Mouse (Mus musculus): ENCODE results near the gene Cxcl12.

The Cxcl12 gene

DNA sequence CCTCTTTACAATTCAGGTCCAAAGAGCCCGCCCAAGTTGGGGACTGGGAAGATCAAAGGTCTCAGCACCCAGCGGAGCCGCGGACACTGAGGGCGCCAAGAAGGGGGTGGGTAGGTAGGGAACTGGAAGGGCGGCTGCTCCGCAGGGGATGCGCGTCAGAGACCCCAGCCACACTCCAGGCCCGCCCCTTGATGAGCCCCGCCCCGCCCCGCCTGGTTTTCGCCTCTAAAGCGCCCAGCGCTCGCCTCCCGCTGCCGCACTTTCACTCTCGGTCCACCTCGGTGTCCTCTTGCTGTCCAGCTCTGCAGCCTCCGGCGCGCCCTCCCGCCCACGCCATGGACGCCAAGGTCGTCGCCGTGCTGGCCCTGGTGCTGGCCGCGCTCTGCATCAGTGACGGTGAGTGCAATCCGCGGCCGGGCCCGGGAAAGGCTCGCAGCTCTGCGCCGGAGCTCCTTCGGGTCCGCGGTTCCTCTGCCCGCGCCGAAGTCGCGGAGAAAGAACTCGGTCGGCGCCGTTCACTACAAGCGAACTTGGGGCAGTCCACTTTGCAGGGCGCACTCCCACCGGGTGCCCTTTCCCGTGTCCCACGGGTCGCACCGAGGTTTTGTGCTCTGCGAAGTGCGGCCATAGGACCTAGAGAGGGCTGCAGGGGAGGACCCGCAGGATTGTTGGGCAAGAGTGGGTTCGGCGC is at the start of gene Cxcl12:
TSS of gene Cxcl12 (plus strand) at position 215 of the 691 bp plus-strand sequence.
- peak; percentile 36 for DNase-seq (ENCODE audit: low read depth, low spot score)

GRCm38 (mm10) chr6:117122074-117122473 is 46.3 kb upstream of the Cxcl12 start:
- no peak for DNase-seq (ENCODE audit: low read depth, low spot score)

DNA sequence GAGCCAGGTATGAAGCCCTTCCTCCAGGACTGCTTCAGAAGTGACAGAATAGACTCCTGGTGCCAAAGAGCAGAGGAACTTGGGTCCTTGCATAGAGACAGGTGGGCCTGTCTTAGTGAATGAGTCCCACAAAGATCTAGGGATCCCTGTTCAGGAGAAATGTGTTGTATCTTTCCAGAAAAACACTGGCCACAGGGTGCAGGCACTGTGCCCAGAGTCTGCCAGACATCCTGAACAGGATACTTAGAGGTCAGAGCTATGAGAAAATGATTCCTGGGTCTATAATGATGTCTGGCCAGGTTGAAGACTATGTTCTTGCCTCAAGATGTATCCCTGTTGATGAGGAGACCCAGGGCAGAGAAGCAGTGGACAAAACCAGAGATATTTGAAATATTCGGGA is 42.0 kb upstream of the Cxcl12 start:
- no peak for DNase-seq (ENCODE audit: low read depth, low spot score)

DNA sequence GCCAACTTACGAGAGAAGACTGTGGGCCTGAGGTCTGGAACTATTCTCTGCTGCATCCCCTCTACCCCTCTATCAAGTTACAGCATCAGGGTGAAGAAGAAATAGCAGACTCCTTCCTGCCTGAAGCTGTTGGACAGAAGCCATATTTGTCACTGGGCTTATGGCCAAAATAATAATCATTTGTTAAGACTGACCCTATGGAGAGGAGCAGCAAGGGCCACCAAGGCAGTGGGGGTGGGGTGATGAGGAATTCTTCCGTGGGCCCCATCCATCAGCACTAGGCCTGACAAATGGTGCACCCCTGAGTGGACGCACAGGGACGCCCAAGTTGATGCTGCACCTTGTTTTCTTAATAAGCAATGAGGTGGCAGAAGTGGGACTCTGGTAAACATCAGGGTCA is 38.9 kb upstream of the Cxcl12 start:
- DNase-seq (ENCODE audit: low read depth, low spot score) = no peak

GRCm38 (mm10) chr6:117130680-117131111 is 37.6 kb upstream of the Cxcl12 start:
- DNase-seq (ENCODE audit: low read depth, low spot score) = no peak

- DNase-seq (ENCODE audit: low read depth, low spot score) = peak; percentile 36
Observed at GRCm38 (mm10) chr6:117134526-117134925, 33.8 kb upstream of the Cxcl12 start.

GRCm38 (mm10) chr6:117137735-117138134 is 30.6 kb upstream of the Cxcl12 start:
- peak; percentile 80 for DNase-seq (ENCODE audit: low read depth, low spot score)

DNA sequence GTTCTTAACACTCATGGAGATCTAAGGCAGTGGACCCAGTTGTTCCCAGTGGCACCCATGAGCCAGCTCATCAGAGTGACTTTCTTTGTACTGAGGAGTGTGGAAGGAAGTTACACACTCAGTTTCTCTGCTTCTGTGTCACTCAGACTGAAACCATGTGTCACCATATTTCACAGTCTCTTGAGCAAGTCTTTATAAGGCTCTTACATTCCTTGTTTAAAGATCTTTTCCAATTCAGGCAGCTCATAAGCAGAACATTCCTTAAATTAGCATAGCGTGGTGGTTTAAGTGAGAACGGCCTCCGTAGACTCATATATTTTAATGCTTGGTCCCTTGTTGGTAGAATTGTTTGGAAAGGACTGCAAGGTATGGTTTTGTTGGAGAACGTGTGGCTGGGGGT is 27.4 kb upstream of the Cxcl12 start:
- DNase-seq (ENCODE audit: low read depth, low spot score) = no peak

- DNase-seq (ENCODE audit: low read depth, low spot score) = no peak
Observed at GRCm38 (mm10) chr6:117146951-117147350, 21.4 kb upstream of the Cxcl12 start.

DNA sequence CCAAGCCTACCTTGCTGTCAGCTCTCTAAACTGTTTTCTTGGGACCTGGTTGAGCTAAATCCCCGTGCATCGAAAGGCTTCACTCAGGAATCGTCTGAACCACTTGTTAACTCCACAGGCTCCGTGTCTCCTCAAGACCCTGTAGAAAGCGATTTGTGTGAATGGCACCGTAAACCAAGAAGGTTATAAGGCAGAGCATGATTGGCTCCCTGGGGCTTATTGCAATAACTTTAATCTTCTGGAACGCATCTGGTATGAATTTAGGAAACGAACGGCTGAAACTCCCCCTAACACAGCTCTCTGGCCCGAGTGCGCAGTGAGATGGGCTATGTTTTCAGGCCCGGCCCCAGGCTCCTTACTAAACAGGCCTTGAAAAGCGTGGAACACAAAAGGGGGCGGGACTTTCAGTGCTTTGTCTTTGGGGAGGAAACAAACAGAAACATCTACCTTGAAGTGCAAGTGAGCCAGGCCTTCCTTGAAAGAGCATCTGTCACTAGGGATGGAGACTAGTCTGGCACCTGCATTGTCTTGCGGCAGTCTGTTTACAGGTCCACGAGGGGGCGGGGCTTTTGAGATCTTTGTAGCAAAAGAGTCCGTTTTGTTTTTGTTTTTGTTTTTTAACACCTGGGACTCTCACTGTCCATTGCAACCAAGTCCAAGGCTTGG is 16.7 kb upstream of the Cxcl12 start:
- no peak for DNase-seq (ENCODE audit: low read depth, low spot score)

DNA sequence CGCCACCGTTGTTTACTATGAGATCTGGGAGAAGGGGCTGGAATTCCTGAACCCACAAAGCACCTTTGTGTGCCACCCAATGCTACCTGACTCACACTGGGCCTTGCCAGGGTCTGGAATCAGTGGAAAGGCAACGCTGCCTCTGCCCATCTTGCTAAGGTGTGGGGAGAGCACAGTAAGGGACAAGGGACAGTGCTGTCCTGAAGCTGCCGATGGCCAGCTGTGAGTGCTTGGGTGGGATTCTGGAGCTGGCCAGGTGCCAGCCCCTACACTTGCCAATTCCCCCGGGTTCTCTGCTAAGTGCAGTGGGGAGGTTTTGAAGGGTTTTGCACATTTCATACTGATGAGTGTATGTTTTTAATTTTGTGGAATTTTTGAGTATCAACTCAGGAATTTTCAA is 15.3 kb upstream of the Cxcl12 start:
- DNase-seq (ENCODE audit: low read depth, low spot score) = no peak

GRCm38 (mm10) chr6:117156846-117157245 is 11.5 kb upstream of the Cxcl12 start:
- no peak for DNase-seq (ENCODE audit: low read depth, low spot score)

DNA sequence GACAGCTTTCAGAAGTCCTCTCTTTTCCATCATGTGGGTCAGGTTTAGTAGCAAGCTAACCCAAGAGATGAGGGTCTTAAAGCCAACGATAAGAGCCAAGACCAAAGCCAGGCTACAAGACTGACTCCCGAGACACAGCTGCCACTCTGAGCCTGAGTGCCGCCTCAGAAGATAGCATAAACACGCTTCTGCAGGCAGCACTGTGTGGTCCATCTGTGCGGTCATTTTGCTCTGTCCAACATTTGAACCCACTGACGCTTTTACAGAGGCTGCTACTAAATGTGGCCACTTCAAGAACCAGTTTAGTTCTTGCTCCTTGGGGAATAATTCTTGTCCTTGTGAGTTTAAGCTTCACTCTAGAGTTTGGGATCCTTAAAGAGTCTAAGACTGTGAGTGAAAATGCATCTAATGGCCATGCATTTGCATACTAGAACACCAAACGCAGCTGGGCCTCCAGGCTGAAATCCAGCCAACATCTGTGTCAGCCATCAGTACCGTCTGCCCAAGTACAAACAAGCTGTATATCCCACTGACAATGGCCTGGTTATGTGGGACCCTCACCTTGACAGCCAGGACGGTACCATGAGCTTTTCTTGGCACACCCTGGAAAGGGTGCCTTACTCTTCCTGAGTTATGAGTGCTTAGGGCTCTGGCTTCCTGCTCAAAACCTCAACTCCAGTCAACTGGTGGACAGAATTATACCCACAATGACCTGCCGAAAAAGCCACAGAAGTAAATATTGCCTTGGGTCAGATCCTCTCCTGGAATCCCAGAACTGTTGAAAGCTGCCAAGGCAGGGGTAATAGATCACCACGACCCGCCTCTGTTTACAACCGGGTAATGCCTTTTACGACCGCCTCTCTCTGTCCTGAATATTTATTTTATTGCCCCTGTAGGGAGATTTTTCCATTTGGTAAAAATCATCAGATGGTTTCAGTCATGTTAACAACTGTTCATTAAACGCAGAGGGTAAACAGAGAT is 8.3 kb upstream of the Cxcl12 start:
- no peak for DNase-seq (ENCODE audit: low read depth, low spot score)

DNA sequence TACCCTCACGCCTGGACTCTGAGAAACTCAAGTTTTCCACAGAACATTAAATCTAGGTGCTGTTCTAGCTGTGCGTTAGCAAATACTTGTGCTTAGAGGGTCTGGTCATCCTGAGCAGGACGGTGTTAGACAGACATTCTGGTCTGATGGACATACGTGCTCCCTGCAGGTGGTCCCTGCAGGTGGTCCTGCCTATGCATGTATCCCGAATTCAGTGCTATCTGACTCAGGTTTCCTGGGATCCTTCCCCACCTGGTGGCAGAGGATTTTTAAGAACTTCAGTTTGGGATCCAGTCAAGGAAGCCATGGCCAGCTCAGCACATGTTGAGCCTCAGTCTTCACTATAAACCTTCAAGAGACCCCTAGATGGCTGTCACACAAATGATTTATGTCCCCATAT is 4.8 kb upstream of the Cxcl12 start:
- no peak for DNase-seq (ENCODE audit: low read depth, low spot score)

GRCm38 (mm10) chr6:117166581-117167425 is 1.5 kb upstream of the Cxcl12 start:
- peak; percentile 77 for DNase-seq (ENCODE audit: low read depth, low spot score)

DNA sequence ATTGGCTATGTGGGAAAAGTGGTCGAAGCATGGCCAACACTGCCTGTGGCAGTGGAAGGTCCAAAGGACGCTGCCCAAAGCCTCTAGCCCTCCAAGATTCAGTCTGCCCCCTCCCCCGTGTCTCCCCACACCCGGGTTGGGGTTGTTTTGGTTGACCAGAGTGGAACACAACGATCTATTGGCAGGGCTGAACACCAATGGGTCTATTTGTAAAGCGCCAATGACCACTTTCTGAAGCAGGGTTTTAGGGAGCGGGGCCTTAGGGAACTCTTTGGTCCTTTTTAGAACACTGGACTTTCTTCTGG is 957 bp upstream of the Cxcl12 start:
- no peak for DNase-seq (ENCODE audit: low read depth, low spot score)

DNA sequence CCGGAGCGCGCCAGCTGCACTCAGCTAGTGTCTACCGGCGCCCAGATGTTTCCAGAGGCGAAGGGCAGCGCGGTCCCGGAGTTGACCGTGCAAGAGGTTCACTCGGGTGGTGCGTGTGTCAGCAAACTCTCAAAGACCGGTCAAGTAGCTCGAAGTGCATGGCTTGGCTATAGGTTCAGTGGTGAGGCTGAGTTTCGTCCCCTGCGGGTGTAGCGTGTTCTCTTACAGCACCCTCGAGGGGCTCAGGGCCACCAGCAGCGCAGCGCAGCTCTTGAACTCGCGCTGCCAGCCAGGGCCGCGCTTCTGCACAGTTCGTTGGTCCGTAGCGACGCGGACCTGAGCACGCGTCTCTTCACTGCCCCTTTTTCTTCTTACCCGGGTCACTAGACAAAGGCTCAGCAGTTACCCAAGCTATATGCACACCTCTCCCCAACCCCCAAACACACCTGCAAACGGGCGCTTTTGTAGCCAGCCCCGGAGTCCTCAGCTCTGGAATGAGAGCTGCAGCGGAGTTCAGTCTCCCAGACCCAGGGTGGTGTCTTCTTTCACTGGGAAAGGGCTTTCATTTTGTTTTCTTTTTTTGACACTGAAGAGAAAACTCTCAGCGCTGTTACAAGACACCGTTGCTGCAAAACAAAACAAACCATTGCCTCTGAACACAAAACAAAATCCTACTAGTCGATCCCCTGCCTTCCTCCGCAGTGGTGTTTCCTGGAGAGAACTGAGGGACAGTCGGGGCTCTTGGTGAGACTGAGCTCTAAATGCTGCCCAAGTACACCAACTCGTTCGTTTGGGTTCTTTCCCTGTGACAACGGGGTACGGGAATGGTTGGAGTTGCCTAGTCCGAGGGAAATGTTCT is 945 bp downstream of the Cxcl12 start:
- DNase-seq (ENCODE audit: low read depth, low spot score) = no peak

DNA sequence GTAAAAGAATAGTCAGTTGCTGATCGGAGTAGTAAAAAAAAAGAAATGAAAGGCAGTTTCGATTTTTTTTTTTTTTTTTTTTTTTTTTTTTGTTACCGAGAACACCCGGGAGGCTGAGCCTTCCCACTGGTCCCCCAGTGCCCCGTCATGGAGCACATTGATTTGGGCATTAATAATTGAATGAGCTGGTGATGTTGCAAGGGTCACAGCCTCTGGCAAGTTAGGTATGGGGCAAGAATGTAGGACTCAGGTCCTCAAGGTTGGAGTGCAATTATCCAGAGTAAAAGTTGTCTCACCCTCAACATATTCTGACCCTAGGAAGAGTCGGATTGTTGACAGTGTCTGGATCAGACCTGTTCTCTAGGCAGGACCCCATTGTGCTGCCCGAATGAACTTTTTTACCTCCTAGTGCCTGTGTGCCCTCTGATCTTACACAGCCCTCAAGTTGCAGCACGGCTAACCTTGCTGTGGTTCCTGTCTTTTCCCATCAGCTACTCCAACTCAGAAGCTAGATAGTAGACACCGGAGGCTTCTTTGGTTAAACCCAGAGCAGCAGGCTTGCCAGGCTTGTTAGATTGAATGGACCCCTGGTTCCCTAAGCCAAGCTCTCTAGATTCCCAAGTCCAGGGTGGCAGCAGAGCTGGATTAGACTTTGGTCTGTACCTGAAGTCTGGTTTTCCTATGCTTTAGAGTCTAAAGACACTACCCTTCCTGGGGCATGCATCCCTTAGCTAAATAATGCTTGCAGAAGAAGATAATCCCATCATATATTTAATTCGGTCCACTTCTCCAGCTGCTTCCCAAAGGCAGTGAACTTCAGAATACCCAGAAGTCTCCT is 1.8 kb downstream of the Cxcl12 start:
- no peak for DNase-seq (ENCODE audit: low read depth, low spot score)

GRCm38 (mm10) chr6:117172358-117172757 is 4.0 kb downstream of the Cxcl12 start:
- no peak for DNase-seq (ENCODE audit: low read depth, low spot score)

- peak; percentile 61 for DNase-seq (ENCODE audit: low read depth, low spot score)
Observed at GRCm38 (mm10) chr6:117173876-117174275, 5.5 kb downstream of the Cxcl12 start.
